9 mouse cellular contexts compared by ENCODE assay signal in the genomic region with DNA sequence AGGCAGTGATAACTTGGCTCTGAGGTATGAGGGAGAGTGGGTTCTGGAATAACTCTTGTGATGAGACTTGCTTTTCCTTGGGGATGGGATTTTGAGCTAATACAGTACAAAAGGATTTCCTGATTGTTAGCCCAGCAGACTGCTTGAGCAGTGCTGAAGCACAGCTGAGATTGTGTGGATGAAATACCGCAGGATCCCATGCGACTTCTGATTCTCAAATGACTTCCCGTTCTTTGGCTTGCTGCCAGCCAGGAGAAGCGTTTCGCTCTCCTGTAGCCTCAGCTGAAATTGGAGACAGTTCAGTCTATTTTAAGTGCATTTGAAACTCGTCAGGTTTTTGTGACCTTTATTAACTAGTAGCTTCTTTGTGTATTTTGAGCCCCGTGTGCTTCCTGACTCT. TPM values are rescaled to one million over a fixed set of nuclear protein-coding genes. Genes with fewer than 3 reads are reported as not detected.
DNase-seq lines count a peak whose midpoint lies in the region; ATAC-seq and TF ChIP-seq lines count a peak whose summit lies in the region.
"Had no signal": no experiment of that assay in that cellular context is flagged by ENCODE, and none has a peak within 500 bp of the region (broad histone marks: within the 10 kb centered on the region; RNA-seq: fewer than 3 reads in every experiment).

No protein-coding gene starts in this region.

- H3K27ac ChIP-seq in midbrain, embryonic 14.5 days (replicated peaks; ENCODE audit: low read depth, low read length) = peak overlapping the region; percentile 6; the same call in 1 of the 2 replicates
- H3K27ac ChIP-seq in midbrain, embryonic 10.5 days (replicated peaks) = no peak overlapping the region
- H3K27ac ChIP-seq in heart, embryonic 11.5 days (ENCODE audit: low read depth, low read length) = peak overlapping the region; percentile 57; the same call in 1 of the 2 replicates
- 0 out of 2 replicates have a peak overlapping the region, but pooled peaks have one; percentile 22 for H3K27ac ChIP-seq in neural tube, embryonic 14.5 days (ENCODE audit: low read depth, low read length)
- no peak overlapping the region for H3K27ac ChIP-seq in layer of hippocampus, adult 2 months
- H3K27ac ChIP-seq: liver, embryonic 14.5 days had no signal

- H3K4me1 ChIP-seq in midbrain, embryonic 14.5 days (ENCODE audit: control insufficient read depth, insufficient read depth, low read length) = peaks cover 17% of the 10 kb centered on the region
- H3K4me1 ChIP-seq in midbrain, embryonic 10.5 days = peaks cover 30% of the 10 kb centered on the region
- H3K4me1 ChIP-seq in heart, embryonic 11.5 days (ENCODE audit: control insufficient read depth, insufficient read depth, low read length) = peaks cover 14% of the 10 kb centered on the region
- peaks cover 19% of the 10 kb centered on the region for H3K4me1 ChIP-seq in neural tube, embryonic 14.5 days (ENCODE audit: control insufficient read depth, insufficient read depth, low read length)

- H3K4me3 ChIP-seq in midbrain, embryonic 14.5 days (replicated peaks; ENCODE audit: low read depth, low read length) = no peak overlapping the region
- H3K4me3 ChIP-seq in midbrain, embryonic 10.5 days = no peak overlapping the region
- H3K4me3 ChIP-seq in heart, embryonic 11.5 days (ENCODE audit: low read depth, low read length) = no peak overlapping the region
- H3K4me3 ChIP-seq in neural tube, embryonic 14.5 days (ENCODE audit: low read depth, low read length) = no peak overlapping the region
- no peak overlapping the region for H3K4me3 ChIP-seq in layer of hippocampus, adult 2 months

- peaks cover 51% of the 10 kb centered on the region for H3K36me3 ChIP-seq in midbrain, embryonic 14.5 days (ENCODE audit: control insufficient read depth, insufficient read depth, low read length)
- H3K36me3 ChIP-seq in midbrain, embryonic 10.5 days = peaks cover 96% of the 10 kb centered on the region
- peaks cover 24% of the 10 kb centered on the region for H3K36me3 ChIP-seq in heart, embryonic 11.5 days (ENCODE audit: control insufficient read depth, insufficient read depth, low read length)
- H3K36me3 ChIP-seq in neural tube, embryonic 14.5 days (ENCODE audit: control insufficient read depth, insufficient read depth, low read length) = peaks cover 10% of the 10 kb centered on the region; the same call in 1 of the 2 replicates

- H3K9me3 ChIP-seq in midbrain, embryonic 14.5 days (ENCODE audit: control insufficient read depth, low read length) = no peaks in the 10 kb centered on the region
- H3K9me3 ChIP-seq in midbrain, embryonic 10.5 days (replicated peaks) = peaks cover 6% of the 10 kb centered on the region; the same call in 1 of the 2 replicates
- H3K9me3 ChIP-seq in heart, embryonic 11.5 days (replicated peaks; ENCODE audit: control insufficient read depth, low read length) = no peaks in the 10 kb centered on the region
- no peaks in the 10 kb centered on the region for H3K9me3 ChIP-seq in neural tube, embryonic 14.5 days (ENCODE audit: control insufficient read depth, low read length)

- no peak overlapping the region for H3K4me2 ChIP-seq in midbrain, embryonic 14.5 days (ENCODE audit: low read length)
- peak overlapping the region; percentile 44 for H3K4me2 ChIP-seq in heart, embryonic 11.5 days
- no peak overlapping the region for H3K4me2 ChIP-seq in neural tube, embryonic 14.5 days (ENCODE audit: low read depth, low read length)

- peak; percentile 37 for DNase-seq in adrenal gland, adult 2 months
- DNase-seq in adrenal gland, adult 8-10 months = no peak
- peak; percentile 81 for DNase-seq in midbrain, embryonic 14.5 days
- no peak for DNase-seq in midbrain, embryonic 10.5 days (ENCODE audit: low spot score)
- DNase-seq in layer of hippocampus, adult 2 months (ENCODE audit: low spot score in 2 of 2) = no peak
- DNase-seq in retina, embryonic 14.5 days (ENCODE audit: low spot score) = no peak

- 52% methylated on average over 7 of the region's 7 CpGs for WGBS in midbrain, embryonic 14.5 days
- WGBS in midbrain, embryonic 10.5 days = 93% methylated on average over 7 of the region's 7 CpGs
- 29% methylated on average over 7 of the region's 7 CpGs for WGBS in heart, embryonic 11.5 days (ENCODE audit: insufficient replicate concordance)
- WGBS in neural tube, embryonic 14.5 days = 34% methylated on average over 7 of the region's 7 CpGs

- no peak for ATAC-seq in midbrain, embryonic 14.5 days (ENCODE audit: low FRiP score, low TSS enrichment)
- no peak for ATAC-seq in heart, embryonic 11.5 days (replicated peaks; ENCODE audit: insufficient number of reproducible peaks, low FRiP score, low TSS enrichment)
- ATAC-seq in neural tube, embryonic 14.5 days (ENCODE audit: low read depth) = no peak

- H3K27me3 ChIP-seq in midbrain, embryonic 14.5 days (ENCODE audit: control insufficient read depth, insufficient read depth, low read length) = no peaks in the 10 kb centered on the region
- no peaks in the 10 kb centered on the region for H3K27me3 ChIP-seq in midbrain, embryonic 10.5 days (ENCODE audit: low read depth, poor library complexity, severe bottlenecking)
- H3K27me3 ChIP-seq in heart, embryonic 11.5 days (ENCODE audit: control insufficient read depth, insufficient read depth, low read length) = no peaks in the 10 kb centered on the region
- no peaks in the 10 kb centered on the region for H3K27me3 ChIP-seq in neural tube, embryonic 14.5 days (ENCODE audit: control insufficient read depth, insufficient read depth, low read length)

- no peak for TF ChIP-seq CTCF in layer of hippocampus, adult 2 months (conservative IDR thresholded peaks at IDR 0.05)

- no peak overlapping the region for H3K9ac ChIP-seq in midbrain, embryonic 14.5 days (replicated peaks; ENCODE audit: low read length)
- no peak overlapping the region for H3K9ac ChIP-seq in heart, embryonic 11.5 days (ENCODE audit: low read depth, low read length)
- H3K9ac ChIP-seq in neural tube, embryonic 14.5 days (replicated peaks; ENCODE audit: low read depth, low read length) = no peak overlapping the region
- H3K9ac ChIP-seq: liver, embryonic 14.5 days had no signal

RNA-seq across cellular contexts. Expression of a gene that starts 7.9 kb away (rescaled TPM):
- total RNA-seq in adrenal gland, adult 2 months (2021) = 100 to 1,000 TPM in 1 of 2 experiments, 10 to 100 TPM in 1; 69.2 to 133 TPM
- 113 and 181 TPM in 2 replicates for polyA plus RNA-seq in adrenal gland, adult 2 months (2012; rRNA removed)
- 100 to 1,000 TPM in 3 of 4 experiments, 10 to 100 TPM in 1; 97.4 to 133 (median 119) TPM for total RNA-seq in adrenal gland, adult 8-10 months (2022)
- polyA plus RNA-seq in midbrain, embryonic 14.5 days (2014; fragmentation: Nextera tagmentation; extraction: Ambion mirVana) = 48.4 and 63.0 TPM in 2 replicates
- polyA plus RNA-seq in midbrain, embryonic 10.5 days (2016; fragmentation: Nextera tagmentation; extraction: Ambion mirVana) = 34.1 and 36.3 TPM in 2 replicates
- 30.5 and 33.6 TPM in 2 replicates for polyA plus RNA-seq in heart, embryonic 11.5 days (2014; fragmentation: Nextera tagmentation; extraction: Ambion mirVana)
- 64.9 and 71.4 TPM in 2 replicates for polyA plus RNA-seq in neural tube, embryonic 14.5 days (2014; fragmentation: Nextera tagmentation; extraction: Ambion mirVana)
- total RNA-seq in layer of hippocampus, adult 2 months (2021) = 100 to 1,000 TPM; 158 TPM

Comparison
In these comparisons a context has a peak if more than half of its experiments do, and no peak if none do; other contexts are left out.
1. DNase-seq: peak in adrenal gland, adult 2 months (single experiment) and midbrain, embryonic 14.5 days (single experiment); none in adrenal gland, adult 8-10 months (single experiment), midbrain, embryonic 10.5 days (single experiment), layer of hippocampus, adult 2 months (0 of 2) and retina, embryonic 14.5 days (single experiment).
2. H3K27ac ChIP-seq: peak in midbrain, embryonic 14.5 days (single experiment), heart, embryonic 11.5 days (single experiment) and neural tube, embryonic 14.5 days (single experiment); none in midbrain, embryonic 10.5 days (single experiment) and layer of hippocampus, adult 2 months (single experiment).